Mouse (Mus musculus) megakaryocyte, embryonic 14.5 days (primary cell): ENCODE results near the gene Oit3.

Source experiments
- FLI1 ChIP-seq: IDR thresholded peaks from 2 replicates; pipeline ENCODE4 v1.6.1; 2012; ENCODE audit warnings: low read length, inconsistent platforms, mixed read lengths
- GATA1 ChIP-seq: IDR thresholded peaks from 3 replicates; pipeline ENCODE4 v1.6.1; 2012; ENCODE audit warnings: mixed read lengths, low read length, inconsistent platforms, borderline replicate concordance

- no peak for TF ChIP-seq GATA1
- no peak for TF ChIP-seq FLI1
Observed at GRCm38 (mm10) chr10:59447546-59447945, 6.0 kb upstream of the Oit3 start.
